Mouse (Mus musculus) CD4-positive, CD25-positive, alpha-beta regulatory T cell, adult 2 months (primary cell): ENCODE measurements around the gene Fbxo21.

ENCODE experiments used
- DNase-seq: peaks from one replicate; pipeline ENCODE4 v3.0.0-alpha.2; 2012; ENCODE audit warnings: low read depth, low spot score

Fbxo21 gene

DNA sequence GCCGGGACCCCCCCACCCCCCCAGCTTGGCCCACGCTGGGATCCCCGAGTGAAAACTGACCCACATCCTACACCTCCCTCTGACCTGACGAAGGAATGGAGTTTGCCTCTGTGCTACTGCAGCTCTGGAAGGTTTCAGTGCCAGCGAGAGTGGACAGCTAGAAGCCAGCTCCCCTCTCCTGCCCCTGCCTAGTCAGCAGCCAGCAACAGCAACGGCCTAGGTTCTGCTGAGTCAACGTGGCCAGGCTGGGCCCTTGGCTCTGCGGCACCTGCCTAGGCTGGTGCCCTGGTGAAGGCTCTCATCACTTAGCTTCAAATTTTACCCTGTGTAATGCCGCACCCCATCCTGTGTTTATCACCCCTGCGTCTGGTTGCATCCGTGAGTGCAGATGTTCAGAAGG, 43.4 kb downstream of the Fbxo21 start:
- DNase-seq: no peak

DNA sequence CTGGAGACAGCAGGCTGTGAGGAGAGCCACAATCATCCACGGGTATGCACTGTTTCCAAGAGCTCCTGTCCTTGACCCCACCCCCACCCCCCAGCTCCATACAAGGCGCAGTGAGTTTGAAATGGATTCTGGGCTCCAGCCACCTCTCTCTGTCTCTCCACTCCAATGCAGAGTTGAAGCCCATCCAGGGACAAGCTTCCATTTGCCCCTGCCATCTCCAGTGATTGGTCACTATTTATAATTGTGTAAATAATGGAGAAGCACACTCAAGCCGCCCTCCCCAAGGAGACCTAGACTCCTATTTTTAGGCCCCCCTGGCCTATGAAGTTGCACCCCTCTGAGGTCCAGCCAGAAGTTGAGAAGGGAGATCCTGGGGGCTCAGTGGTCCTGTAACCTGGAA, 46.5 kb downstream of the Fbxo21 start:
- DNase-seq: no peak

DNA sequence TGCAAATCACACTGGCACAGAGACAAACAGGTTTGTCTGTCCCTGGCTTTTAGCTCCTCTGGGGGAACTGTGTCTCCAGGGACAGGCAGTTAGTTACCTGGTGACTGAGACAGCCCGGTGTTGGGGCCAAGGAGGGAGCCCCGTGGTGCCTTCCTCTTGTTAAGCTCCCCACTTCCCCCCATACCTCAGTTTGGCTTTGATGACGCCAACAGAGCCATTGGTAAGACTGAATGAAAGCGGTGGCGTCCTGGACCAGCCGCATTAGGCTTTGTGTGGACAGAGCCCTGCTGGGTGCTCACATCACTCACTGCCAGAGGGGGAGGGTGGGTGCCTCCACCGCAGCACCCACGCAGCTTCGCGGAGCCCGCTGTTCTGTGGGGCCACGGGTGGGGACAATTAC, 49.4 kb downstream of the Fbxo21 start:
- peak; percentile 41 for DNase-seq

DNA sequence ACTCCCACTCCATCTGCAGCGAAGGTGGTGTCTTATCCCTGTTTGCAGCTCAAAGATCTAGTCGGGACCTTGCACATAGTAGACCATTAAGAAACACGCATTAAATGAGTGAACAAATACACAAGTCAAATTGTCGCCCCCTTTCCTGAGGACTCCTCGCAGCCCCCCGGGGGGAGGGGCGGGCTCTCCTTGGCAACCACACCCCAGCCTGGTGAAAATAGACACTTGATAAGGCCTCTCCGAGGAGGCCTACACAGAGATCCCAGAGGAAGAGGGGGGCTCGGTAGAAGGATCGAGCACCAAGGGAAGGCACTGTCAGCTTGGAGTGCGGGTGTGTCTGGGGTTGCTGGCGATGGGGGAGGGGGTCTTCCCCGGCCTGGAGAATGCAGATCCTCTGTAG, 49.8 kb downstream of the Fbxo21 start:
- DNase-seq: no peak

DNA sequence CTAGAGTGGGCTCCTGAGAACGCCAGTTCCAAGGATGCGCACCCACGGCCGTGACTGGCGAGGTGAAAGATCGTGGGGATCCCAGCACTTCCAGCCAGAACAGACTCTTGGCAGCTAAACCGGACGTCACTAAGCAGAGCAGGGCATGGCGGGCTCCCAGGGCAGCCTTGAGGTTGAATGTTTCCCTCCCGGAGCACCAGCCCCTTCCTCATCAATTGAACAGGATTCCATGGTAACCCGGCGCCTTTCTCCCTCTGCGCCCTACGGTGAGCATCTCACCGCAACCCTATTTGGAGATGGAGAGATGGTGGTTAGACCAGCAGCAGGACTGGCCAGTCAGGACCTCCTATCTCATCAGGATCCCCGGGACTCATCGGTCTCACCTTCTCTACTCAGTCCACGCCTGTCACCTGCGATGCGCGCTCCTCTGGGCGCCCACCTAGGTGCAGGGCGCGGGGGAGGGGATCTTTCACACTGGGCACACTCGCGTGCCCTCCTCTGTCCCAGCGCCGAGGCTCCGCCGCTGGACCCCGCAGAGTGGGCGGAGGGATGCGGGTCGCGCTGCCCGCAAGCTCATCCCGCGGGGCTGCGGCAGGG, 50.7 kb downstream of the Fbxo21 start:
- DNase-seq: peak; percentile 35

DNA sequence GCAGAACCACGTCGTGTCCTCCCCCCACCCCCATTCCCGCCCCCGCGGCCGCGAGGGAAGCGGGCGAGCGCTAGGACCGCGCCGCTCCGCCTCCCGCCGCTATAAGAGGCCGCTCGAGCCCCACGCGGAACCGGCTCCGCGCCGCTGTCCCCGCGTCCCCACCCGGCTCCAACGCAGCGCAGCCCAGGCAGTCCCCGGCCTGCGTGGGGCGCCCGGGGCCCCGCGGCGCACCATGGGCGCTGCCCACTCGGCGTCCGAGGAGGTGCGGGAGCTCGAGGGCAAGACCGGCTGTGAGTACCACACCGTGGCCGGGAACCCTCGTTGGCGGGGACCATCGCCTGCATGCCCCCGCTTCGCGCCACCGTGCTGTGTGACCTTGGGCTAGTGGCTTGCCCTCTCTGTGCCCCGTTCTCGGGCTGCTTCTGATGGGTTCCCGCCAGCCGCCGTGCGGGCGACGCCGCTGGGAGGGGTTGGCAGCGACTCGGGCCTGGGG, 51.2 kb downstream of the Fbxo21 start, which contains the start of gene Tesc:
TSS of gene Tesc (plus strand) at position 46 of the 493 bp plus-strand sequence.
- peak; percentile 65 for DNase-seq

DNA sequence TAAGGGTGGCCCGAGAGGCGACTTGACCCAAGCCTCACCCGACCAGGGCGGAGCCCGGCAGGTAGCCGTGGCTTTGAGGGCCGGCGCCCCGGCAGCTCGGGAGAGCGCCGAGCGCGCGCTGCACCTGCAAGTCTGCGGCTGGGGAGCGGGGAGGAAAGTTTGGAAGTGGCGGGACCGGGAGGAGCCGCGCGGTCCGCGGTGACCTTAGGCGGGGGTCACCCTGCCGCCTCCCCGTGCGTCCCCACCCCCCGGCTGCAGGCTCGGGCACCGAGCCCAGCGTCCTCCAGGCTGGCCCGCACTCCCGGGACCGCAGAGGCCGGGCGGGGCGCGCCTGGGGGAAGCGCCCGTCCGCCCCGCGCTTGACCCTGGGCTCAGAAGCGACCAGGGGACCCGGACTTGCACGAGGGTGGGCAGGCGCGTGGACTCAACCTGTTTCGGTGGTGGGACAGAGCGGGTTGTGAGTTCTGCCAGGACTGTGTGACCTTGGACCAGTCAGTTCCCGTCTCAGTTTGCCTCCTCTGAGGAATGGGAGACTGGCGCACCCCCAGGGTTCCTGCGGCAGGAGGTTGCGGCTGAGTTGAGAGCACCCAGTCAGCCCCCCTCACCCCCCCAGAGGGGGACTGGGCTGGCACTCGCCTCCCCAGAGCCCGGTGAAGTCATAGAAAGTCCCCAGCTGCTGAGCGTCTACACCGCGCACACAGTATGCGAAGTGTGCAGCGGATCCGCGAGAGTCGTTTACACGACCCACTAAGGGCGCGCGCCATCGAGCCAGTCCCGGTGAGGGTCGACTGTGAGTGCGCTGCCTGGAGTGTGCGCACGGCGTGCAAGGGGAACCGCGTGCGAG, 51.9 kb downstream of the Fbxo21 start:
- DNase-seq: peak; percentile 63

DNA sequence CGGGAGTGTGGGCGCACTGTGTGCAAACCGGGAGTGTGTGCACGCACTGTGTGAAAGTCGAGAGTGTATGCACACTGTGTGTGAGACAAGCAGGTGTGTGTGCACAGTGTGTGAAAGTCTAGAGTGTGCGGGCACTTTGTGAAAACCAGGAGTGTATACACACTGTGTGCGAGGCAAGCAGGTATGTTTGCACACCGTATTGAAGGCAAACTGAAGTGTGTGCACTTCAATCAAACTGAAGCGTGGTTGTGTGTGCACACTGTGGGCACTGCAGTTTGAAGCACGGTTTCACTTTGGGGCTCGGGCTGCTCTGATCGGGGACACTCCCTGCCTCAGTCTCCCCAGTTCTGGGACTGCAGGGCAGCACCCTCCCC, 52.5 kb downstream of the Fbxo21 start:
- no peak for DNase-seq

DNA sequence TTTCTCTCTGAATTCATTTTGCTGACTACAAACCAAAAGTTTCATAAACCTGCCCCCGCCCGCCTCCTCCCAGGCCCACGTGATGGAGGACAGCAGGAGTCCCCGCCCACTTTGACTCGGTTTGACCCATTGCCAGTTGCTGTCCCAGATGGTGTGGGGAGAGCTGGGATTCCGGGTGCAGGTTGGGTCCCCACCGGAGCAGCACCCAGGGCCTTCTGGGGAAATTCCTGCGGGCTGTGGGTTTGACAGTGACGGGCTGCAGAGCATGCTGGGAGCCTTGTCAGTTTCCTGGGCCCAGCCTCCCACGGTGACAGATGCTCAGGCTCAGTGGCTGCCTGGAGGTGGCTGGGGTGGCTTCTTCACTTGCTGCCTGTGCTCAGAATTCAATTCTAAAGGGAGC, 52.9 kb downstream of the Fbxo21 start:
- DNase-seq: peak; percentile 88

DNA sequence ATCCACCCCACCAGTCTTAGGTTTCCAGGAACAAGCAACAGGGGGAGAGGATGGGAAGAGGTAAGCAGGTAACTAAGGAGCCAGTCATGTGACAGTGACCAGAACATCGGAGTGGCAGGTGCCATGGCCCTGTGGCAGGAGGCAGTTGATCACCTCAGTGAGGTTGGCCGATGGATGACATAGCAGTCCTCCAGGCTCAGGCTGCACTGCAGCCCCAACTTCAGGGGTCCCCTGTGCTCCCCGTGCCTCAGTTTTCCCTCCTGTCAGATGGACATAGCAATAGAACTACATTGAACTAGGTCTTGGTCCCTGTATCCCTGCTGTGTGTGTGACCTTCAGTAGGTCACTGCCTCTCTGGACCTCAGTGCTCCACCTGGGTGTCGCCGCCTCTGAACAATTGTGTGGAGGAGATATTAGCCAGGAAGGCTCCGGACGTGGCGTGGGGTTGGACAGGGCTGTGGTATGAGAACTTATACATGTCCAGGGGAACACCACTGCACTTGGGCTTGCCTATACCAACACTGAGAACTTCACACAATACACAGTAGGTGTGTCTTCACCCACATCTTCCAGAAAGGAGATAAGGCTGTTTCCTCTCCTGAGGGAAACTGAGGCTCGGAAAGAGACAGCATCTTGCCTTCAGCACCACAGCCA, 53.6 kb downstream of the Fbxo21 start:
- no peak for DNase-seq

DNA sequence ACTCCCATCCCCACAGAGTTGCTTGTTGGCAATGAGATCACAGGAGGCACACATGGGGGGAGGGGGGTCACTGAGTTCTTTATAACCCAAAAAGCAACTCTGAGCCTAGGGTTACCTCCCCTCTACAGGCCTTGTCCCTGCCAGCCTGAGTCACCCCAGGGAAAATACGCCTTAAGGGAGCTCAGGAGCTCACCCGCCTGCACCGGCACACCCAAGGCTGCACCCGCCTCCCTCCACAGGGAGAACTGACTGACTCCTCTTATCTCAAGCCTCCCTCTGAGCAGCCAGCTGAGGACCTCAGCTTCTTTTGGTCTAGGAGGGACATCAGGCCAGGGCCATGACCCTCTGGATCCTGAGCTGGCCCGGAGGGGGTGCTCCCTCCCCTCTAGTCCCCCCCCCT, 54.5 kb downstream of the Fbxo21 start:
- no peak for DNase-seq

DNA sequence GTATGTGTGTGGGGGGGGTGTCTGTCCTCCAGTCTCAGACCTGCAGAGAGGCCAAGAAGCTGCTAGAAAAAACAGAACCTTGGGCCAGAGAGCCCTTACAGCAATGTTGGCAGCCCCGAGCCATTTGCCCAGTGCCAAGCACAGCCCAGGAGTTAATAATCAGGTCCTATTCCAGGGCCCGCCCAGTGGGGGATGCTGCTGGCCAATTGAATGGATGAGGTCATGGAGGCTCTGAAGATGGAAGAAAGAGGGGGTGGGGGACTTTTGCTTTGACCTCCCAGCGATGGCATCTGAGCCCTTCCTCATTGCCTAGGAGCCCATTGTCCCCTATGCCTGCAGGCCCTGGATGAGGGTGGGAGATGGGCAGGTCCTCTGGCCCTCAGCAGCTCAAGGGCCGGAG, 55.0 kb downstream of the Fbxo21 start:
- no peak for DNase-seq

DNA sequence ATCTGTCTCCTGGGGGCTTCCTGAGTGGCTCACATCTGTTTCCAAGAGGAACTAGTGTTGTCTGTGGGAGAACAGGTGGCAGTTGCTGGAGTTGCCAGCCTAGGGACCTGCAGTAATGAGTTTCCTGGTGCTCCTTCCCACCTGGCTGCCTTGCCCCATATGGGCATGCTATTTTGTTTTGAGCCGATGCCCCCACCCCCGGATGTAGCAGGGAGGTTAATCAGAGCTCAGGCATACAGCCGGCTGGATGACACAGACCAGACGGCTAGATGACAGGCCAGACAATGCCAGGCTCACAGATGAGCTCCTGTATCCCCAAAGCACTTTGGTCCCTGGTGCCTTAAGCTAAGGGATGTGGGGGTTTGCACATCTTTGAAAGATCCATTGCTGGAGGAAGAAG, 56.8 kb downstream of the Fbxo21 start:
- DNase-seq: no peak

DNA sequence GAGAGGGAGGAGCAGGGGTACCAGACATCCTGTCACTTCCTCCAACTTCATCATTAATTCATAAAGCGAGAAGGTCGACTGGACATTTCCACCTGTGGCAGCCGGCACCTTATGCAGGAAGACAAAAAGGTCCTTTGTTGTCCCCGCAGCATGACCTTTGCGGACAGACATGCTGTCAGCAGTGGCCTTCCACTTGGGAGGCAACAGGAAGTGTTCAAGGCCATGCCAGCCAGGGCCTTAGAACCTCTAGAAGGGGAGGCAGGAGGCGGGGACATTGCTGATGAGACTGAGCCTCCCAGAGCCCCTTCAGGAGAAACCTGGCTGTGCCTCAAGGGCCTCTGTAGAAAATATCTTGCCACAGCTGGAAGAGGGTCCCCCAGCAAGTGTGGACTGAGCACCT, 57.2 kb downstream of the Fbxo21 start:
- peak; percentile 29 for DNase-seq

DNA sequence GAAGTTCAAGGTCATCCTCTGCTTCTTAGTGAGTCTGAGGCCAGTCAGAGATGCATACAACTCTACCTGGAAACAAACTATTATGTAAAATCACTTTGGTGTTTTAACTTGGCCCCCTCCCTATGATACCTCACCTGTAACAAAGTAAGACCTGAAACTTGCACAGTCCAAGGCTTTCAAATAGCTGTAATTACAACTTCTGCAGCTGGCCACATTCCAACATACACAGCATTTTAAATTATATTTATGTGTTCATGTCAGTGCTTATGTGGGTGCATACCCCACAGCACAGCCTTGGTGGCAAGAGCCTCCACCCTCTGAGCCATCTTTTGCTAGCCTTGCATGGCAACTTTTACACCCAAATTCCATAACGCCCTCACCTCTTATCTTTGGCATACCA, 58.1 kb downstream of the Fbxo21 start:
- DNase-seq: no peak

DNA sequence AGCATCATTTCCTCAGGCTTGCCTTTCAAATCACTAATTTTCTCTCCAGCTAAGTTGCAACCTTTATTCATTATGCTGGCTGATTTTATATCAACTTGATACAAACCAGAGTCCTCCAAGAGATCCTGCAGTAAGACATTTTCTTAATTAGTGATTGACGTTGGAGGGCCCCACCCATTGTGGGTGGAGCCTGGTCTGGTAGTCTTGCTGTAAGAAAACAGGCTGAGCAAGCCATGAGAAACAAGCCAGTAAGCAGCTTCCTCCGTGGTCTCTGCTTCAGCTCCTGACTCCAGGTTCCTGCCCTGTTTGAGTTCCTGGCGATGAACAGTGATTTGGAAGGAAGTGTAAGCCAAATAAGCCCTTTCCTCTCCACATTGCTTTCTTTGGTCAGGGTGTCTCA, 59.3 kb downstream of the Fbxo21 start:
- DNase-seq: peak; percentile 54

DNA sequence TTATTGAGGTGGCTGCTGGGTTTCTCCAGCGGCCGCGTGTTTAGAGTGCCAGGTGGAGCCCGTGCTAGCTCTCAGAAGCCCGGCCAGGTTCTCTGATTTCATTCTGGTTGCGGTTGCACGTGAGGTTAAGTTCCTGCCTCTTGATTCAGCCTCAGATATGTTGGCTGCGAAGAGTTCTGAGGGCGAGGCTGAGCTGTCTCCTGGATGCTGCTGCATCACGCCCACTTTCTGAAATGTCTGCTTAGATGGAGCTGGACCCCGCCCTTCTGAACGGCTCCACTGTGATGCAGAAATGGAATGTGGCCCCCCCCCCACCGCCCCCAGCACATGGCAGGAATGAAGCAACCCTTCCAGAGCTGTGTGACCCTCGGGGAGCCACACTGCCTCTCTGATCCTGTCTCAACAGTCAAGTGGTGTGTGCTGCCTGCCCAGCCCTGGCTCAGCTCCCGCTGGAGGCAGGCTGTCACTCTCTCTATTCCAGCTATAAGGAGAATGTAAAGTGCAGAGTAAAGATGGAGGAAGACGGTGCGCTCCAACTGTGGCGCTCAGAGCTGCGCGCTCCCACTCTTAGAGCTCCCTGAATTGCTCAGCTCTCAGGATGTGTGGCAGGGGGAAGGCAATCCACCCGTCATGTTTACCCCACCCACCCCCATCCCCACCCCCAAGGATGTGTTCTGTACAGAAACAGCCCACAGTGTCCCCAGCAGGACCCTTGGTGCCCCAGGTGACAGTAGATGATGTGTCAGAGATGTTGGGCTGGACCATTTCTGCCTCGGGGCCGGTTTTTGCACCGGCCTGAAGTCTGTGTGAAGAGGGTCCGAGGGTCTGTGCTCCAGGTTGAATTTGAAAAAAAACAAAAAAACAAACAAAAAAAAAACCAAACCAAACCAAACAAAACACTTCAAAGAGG, 60.6 kb downstream of the Fbxo21 start:
- peak; percentile 79 for DNase-seq

DNA sequence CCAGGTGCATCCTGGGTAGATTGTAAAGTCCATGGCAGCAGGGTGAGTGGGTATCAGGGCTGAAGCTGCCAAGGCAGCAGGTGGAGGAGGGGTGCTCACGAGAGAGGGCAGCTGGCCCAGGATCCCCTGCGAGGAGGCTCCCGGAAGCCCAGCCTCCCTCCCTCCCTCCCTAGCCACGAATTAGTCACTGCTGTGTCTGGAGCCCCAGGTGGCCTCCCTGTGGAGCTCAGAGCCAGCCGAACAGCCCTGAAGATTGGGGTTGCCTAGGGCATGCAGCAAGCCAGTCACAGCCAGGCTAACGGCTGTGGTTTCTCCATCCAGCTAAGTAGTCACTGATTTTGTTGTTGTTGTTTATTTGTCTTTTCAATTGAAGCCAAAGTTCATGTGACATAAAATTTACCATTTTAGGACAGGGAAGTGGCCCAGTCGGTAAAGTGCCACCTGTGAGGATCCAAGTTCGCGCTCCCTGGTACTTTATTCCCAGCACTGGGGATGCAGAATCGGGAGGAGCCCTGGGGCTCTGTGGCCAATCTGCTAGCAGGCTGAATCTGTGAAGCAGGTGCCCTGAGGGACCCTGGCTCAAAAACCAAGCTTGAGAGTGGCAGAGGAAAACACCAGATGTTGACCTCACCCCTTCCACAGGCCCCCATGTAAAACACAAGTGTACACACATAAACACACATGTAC, 61.4 kb downstream of the Fbxo21 start:
- DNase-seq: peak; percentile 82

DNA sequence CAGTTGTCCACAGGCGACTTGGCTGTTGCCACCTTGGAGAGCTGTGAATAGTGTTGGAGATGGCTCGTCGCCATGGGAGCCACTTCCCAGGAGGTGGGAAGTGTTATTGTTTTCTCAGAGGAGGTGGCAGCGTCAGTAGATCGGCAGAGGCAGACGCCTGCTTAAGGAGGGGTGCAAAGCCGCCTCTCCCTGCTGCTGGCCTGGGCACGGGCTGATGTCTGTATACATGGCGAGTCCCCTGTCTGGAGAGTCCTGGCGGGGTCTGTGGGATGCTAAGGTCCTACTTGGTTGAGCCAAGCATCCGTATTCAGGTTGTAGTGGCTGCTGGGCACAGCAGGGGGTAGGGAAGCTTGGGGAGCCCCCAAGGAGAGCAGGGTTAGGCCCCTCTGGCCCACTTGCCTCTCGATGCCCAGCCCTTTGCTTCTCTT, 62.7 kb downstream of the Fbxo21 start:
- DNase-seq: no peak

DNA sequence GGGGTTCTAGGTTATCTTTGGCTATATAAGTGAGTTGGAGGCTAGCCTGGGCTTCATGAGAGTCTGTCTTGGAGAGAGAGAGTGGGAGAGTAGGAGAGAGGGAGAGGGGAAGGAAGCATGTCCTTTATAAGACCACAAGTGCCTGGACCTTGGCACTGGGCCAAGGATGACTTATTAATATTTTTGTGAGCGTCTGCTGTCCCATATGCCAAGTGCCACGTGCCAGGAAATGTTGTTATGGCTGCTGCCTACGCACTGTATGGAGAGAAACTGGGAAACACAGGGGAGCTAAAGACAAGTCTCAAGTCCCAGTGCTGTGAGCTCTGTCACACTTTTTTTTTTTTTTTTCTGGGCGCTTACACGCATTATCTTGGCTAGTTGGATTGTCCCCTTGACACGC, 66.1 kb downstream of the Fbxo21 start:
- DNase-seq: no peak

DNA sequence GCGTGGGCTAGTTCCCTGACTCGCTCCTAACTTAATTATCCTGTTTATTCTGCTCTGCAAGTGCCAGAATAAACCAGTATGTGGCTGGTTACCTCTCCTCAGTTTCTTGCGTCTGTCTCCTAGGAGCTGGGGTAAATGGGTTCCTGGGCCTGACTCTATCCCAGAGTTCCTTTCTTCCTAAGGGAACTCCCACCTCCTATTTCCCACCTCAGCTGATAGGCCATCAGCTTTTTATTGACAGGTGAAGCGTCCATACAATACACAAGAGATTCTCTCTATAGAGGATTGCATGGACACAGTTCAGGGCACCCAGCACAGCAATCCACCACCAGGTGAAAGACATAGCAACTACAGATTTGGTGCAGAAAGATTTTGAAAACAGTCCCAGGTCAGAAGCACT, 67.2 kb downstream of the Fbxo21 start:
- no peak for DNase-seq
